In the genomic region with DNA sequence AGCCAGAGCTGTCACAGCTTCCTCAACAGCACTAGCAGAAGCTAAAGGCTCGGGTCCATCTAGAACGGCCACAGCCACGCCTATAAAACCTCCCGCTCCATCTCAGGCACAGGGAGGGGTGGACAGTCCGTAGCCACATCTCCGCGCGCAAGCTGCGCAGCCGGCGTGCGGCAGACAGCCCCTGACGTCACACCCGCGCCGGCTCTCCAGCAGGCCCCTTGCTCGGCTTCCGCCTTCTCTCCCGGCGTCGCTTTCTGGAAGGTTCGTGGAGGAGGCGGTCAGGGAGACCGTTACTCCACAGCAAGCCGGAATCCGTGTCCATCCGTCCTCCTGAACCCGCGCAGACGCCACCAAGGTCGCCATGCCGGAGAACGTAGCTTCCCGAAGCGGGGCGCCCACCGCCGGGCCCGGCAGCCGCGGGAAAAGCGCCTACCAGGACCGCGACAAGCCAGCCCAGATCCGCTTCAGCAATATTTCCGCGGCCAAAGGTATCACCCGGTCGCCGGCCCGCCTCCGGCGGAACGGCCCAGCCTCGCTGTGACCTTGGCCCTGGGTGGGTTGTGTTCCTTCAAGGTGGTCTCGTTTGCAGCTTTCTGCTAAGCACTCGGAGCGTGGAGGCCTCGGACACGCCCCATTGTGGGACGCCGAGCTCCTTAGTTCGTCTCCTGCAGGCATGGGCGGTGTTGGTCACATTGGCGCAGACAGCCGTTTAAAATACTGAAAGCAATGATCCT, we compare ENCODE assay signal across 8 mouse cellular contexts. TPM values are rescaled to one million over a fixed set of nuclear protein-coding genes. Genes with fewer than 3 reads are reported as not detected.
A peak's percentile ranks its signal among the peaks of the same experiment; 100 is the strongest.
DNase-seq lines count a peak whose midpoint lies in the region; ATAC-seq lines count a peak whose summit lies in the region.

A gene (plus strand): TSS at position 127 of the 734 bp plus-strand sequence.

- peak; percentile 94 for DNase-seq in ZHBTc4 (ENCODE audit: low read depth, low spot score)
- DNase-seq in gastrocnemius, adult 8-10 months (ENCODE audit: low spot score in 2 of 2) = peak; percentile 83 to 87
- peak; percentile 91 for DNase-seq in induced T-regulatory cell, adult 2 months (ENCODE audit: low read depth)
- peak; percentile 76 to 93 for DNase-seq in left cerebral cortex, adult 9 months (ENCODE audit: low spot score in 2 of 2)
- DNase-seq in right cerebral cortex, postnatal 14 days = peak; percentile 91
- peak; percentile 88 to 93 for DNase-seq in urinary bladder, postnatal 36 days (ENCODE audit: low spot score in 2 of 2)

- peak; percentile 91 for ATAC-seq in common myeloid progenitor, adult 5-6 weeks (replicated peaks; ENCODE audit: low read depth, poor library complexity, severe bottlenecking)
- ATAC-seq in megakaryocyte progenitor cell, adult 5-6 weeks (replicated peaks; ENCODE audit: poor library complexity) = peak; percentile 94

RNA-seq across cellular contexts. Expression of the gene that starts here (rescaled TPM):
- 274 and 331 TPM in 2 replicates for total RNA-seq in common myeloid progenitor, adult 5-6 weeks (2017)
- total RNA-seq in gastrocnemius, adult 8-10 months (2022) = 100 to 1,000 TPM in 1 of 4 experiments, 10 to 100 TPM in 3; 81.4 to 104 (median 87.7) TPM
- 346 and 370 TPM in 2 replicates for total RNA-seq in megakaryocyte progenitor cell, adult 5-6 weeks (2015)
- total RNA-seq in megakaryocyte progenitor cell, adult 5-6 weeks (2017) = 218 and 319 TPM in 2 replicates

Comparison
In these comparisons a context has a peak if more than half of its experiments do, and no peak if none do; other contexts are left out.
1. Peak in every context shown above with its lines: DNase-seq and ATAC-seq.